Mouse (Mus musculus) liver, embryonic 14.5 days (tissue): Measurements from ENCODE around the gene Exoc6b.

Experiments
- CTCF ChIP-seq: IDR thresholded peaks from 2 replicates; pipeline ENCODE4 v1.5.1; 2016; ENCODE audit warnings: antibody characterized with exemption, low read depth, control low read depth
- EP300 ChIP-seq: IDR thresholded peaks from 2 replicates; pipeline ENCODE4 v1.6.1; 2016; ENCODE audit warnings: antibody characterized with exemption, low read depth

DNA sequence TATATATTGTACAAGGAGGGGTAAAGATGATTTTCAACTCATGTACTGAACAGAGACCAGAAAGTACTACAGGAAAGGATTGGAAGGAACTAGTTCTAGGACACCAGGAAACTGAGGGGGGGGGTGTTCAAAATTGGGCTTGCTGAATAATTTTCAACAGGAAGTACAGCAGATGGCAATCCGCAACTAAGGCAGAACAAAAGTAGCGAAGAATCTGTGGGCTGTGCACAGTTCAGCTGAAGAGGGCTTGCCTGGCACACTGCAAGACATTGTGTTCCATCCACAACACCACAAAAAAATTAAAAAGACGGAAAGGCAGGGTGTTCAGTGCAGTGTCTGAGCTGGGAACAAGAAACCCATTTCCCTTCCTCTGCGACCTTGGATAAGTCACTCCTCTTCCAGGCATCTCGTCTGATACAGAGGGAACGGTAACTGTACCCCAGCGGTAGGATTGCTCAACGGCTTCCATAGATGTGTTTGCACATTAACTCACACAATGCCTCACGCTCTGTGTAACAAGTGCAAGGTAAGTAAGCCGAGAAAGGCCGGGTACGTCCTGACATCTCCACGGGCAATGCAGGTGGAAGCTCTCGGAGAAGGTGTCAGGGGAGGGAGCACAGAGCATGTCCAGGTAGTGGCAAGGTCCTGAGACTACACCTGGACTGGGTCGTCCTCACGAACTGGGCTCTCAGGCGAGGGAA is 841 bp downstream of the Exoc6b start:
- TF ChIP-seq CTCF (no peak), EP300 (no peak)
